Mouse (Mus musculus): Measurements from ENCODE around the gene Dyrk3. TPM values are rescaled to one million over a fixed set of nuclear protein-coding genes. Genes with fewer than 3 reads are reported as not detected.

Dyrk3 gene
- polyA plus RNA-seq, 1 experiment from 2014 or later = 0.80 TPM

- H3K4me3 ChIP-seq (ENCODE audit: low read depth, low read length) = no peak overlapping the region
- no peak for TF ChIP-seq CTCF (IDR thresholded peaks at IDR 0.05; ENCODE audit: low read depth)
- 0 out of 2 replicates have a peak, but pooled peaks cover 4% of the 10 kb centered on the region for H3K4me1 ChIP-seq (replicated peaks; ENCODE audit: control insufficient read depth, insufficient read depth, low read length)
- H3K4me2 ChIP-seq (replicated peaks; ENCODE audit: low read depth) = no peak overlapping the region
- 63% methylated on average over 10 of the region's 10 CpGs for WGBS
- no peaks in the 10 kb centered on the region for H3K9me3 ChIP-seq (ENCODE audit: control insufficient read depth)
- H3K27me3 ChIP-seq (replicated peaks; ENCODE audit: control insufficient read depth, insufficient read depth, low read length) = no peaks in the 10 kb centered on the region
- H3K36me3 ChIP-seq (ENCODE audit: control insufficient read depth, insufficient read depth) = no peaks in the 10 kb centered on the region
- no peak overlapping the region for H3K27ac ChIP-seq (ENCODE audit: low read depth, low read length)
- H3K9ac ChIP-seq (ENCODE audit: low read depth, low read length) = no peak overlapping the region
- no peak for ATAC-seq
Measured at GRCm38 (mm10) chr1:131103776-131104424, 34.2 kb downstream of the Dyrk3 start.

DNA sequence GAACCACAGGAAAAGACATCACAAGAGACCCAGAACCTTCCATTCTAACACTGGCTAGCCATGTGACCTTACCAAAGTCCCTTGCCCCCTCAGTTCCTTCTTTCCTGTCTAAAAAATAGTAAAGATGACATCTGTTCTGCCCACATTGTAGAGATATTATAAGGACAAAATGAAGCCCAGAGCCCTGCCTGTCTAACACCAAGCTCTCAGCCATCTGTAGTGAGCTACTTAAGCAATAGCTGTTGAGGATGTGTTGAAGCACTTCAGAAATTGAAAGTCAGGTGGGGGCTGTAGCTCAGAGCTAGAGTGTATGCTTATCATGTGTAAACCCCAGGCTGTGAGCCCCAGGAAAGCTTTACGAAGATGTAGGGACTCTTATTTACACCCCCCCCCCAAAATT lies 37.3 kb downstream of the Dyrk3 start:
- ATAC-seq = no peak
- 71% methylated on average over 1 of the region's 1 CpGs for WGBS
- no peak overlapping the region for H3K27ac ChIP-seq (ENCODE audit: low read depth, low read length)
- H3K4me2 ChIP-seq (replicated peaks; ENCODE audit: low read depth) = no peak overlapping the region
- H3K27me3 ChIP-seq (replicated peaks; ENCODE audit: control insufficient read depth, insufficient read depth, low read length) = no peaks in the 10 kb centered on the region
- peaks cover 1% of the 10 kb centered on the region; the same call in 1 of the 2 replicates for H3K4me1 ChIP-seq (replicated peaks; ENCODE audit: control insufficient read depth, insufficient read depth, low read length)
- H3K4me3 ChIP-seq (ENCODE audit: low read depth, low read length) = no peak overlapping the region
- TF ChIP-seq CTCF (IDR thresholded peaks at IDR 0.05; ENCODE audit: low read depth) = no peak
- H3K9me3 ChIP-seq (ENCODE audit: control insufficient read depth) = no peaks in the 10 kb centered on the region
- H3K36me3 ChIP-seq (ENCODE audit: control insufficient read depth, insufficient read depth) = no peaks in the 10 kb centered on the region
- no peak overlapping the region for H3K9ac ChIP-seq (ENCODE audit: low read depth, low read length)

- Histone ChIP-seq H3K4me2 (replicated peaks; ENCODE audit: low read depth) (peak within 1 kb of the TSS; percentile 85), H3K9me3 (ENCODE audit: control insufficient read depth) (no peaks in the 10 kb centered on the region), H3K27ac (ENCODE audit: low read depth, low read length) (peak within 1 kb of the TSS; percentile 95), H3K9ac (ENCODE audit: low read depth, low read length) (peak within 1 kb of the TSS; percentile 97), H3K36me3 (ENCODE audit: control insufficient read depth, insufficient read depth) (no peaks in the 10 kb centered on the region), H3K4me3 (ENCODE audit: low read depth, low read length) (peak within 1 kb of the TSS; percentile 96), H3K4me1 (replicated peaks; ENCODE audit: control insufficient read depth, insufficient read depth, low read length) (peaks cover 6% of the 10 kb centered on the region; the same call in 1 of the 2 replicates), H3K27me3 (replicated peaks; ENCODE audit: control insufficient read depth, insufficient read depth, low read length) (no peaks in the 10 kb centered on the region)
- TF ChIP-seq CTCF (IDR thresholded peaks at IDR 0.05; ENCODE audit: low read depth) = no peak
- ATAC-seq = peak; percentile 93
- WGBS = 1% methylated on average over 19 of the region's 32 CpGs
Measured at GRCm38 (mm10) chr1:131097700-131098094, 40.4 kb downstream of the Dyrk3 start, which contains the start of gene Mapkapk2. Gene Mapkapk2, minus strand, starts transcription at chr1:131097826.

DNA sequence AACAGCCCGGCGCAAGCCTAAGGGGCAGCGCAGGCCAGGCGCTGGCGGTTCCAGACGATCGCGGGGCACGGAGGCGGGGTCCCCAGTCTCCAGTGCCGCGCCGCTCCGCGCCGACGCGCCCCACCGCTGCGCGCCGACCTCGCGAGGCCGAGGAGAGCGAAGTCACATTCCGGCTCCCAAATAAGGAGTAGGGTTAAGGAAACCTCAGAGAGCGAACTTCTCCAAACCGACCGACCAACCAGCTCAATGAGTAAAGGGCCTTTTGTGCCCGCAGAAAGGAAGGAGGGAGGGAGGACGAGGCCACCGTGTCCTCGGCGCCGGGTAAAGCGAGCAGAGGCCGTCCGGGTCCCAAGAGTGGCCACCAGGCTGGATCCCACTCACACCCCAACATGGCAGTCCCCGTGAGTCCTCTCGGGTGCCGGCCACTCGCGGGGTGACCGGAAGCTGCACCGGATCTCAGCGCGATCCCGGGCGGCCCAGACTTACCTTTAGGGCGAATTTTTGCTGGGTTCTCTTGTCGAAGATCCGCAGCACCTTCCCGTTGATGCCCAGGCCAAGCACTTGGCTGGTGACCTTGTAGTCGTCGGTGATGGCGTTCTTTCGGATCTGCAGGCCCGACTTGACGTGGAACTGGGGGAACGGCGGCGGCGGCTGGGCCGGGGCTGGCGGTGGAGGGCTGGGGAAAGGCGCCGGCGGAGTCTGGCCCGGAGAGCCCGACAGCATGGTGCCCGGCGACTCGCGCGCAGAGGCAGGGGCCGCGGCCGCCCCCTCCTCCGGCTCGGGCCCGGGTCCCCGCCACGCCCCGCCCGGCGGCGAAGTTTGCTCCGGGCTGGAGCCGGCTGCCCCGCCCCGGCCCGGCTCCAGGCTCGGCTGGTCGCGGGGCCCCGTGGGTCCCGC lies 41.1 kb downstream of the Dyrk3 start:
- no peaks in the 10 kb centered on the region for H3K36me3 ChIP-seq (ENCODE audit: control insufficient read depth, insufficient read depth)
- H3K27ac ChIP-seq (ENCODE audit: low read depth, low read length) = peak overlapping the region; percentile 95
- ATAC-seq = peak; percentile 60
- H3K9me3 ChIP-seq (ENCODE audit: control insufficient read depth) = no peaks in the 10 kb centered on the region
- under 1% methylated on average over 98 of the region's 98 CpGs for WGBS
- H3K27me3 ChIP-seq (replicated peaks; ENCODE audit: control insufficient read depth, insufficient read depth, low read length) = no peaks in the 10 kb centered on the region
- TF ChIP-seq CTCF (IDR thresholded peaks at IDR 0.05; ENCODE audit: low read depth) = no peak
- peak overlapping the region; percentile 96 for H3K4me3 ChIP-seq (ENCODE audit: low read depth, low read length)
- H3K4me1 ChIP-seq (replicated peaks; ENCODE audit: control insufficient read depth, insufficient read depth, low read length) = peaks cover 6% of the 10 kb centered on the region; the same call in 1 of the 2 replicates
- peak overlapping the region; percentile 85 for H3K4me2 ChIP-seq (replicated peaks; ENCODE audit: low read depth)
- peak overlapping the region; percentile 97 for H3K9ac ChIP-seq (ENCODE audit: low read depth, low read length)

- H3K9ac ChIP-seq (ENCODE audit: low read depth, low read length) = peak overlapping the region; percentile 97
Measured at GRCm38 (mm10) chr1:131096132-131096695, 41.9 kb downstream of the Dyrk3 start.

GRCm38 (mm10) chr1:131095574-131095973 lies 42.6 kb downstream of the Dyrk3 start:
- ATAC-seq = no peak
- Histone ChIP-seq H3K4me2 (replicated peaks; ENCODE audit: low read depth) (peak overlapping the region; percentile 85), H3K36me3 (ENCODE audit: control insufficient read depth, insufficient read depth) (no peaks in the 10 kb centered on the region), H3K9me3 (ENCODE audit: control insufficient read depth) (no peaks in the 10 kb centered on the region), H3K9ac (ENCODE audit: low read depth, low read length) (peak overlapping the region; percentile 97; the same call in 1 of the 2 replicates), H3K27ac (ENCODE audit: low read depth, low read length) (0 out of 2 replicates have a peak overlapping the region, but pooled peaks have one; percentile 95), H3K4me3 (ENCODE audit: low read depth, low read length) (peak overlapping the region; percentile 96), H3K27me3 (replicated peaks; ENCODE audit: control insufficient read depth, insufficient read depth, low read length) (no peaks in the 10 kb centered on the region), H3K4me1 (replicated peaks; ENCODE audit: control insufficient read depth, insufficient read depth, low read length) (peaks cover 16% of the 10 kb centered on the region)
- no peak for TF ChIP-seq CTCF (IDR thresholded peaks at IDR 0.05; ENCODE audit: low read depth)
- WGBS = 22% methylated on average over 8 of the region's 8 CpGs

More at GRCm38 (mm10) chr1:131096132-131096695, 41.9 kb downstream of the Dyrk3 start:
- Histone ChIP-seq H3K4me1 (replicated peaks; ENCODE audit: control insufficient read depth, insufficient read depth, low read length) (peaks cover 11% of the 10 kb centered on the region), H3K4me3 (ENCODE audit: low read depth, low read length) (peak overlapping the region; percentile 96), H3K27ac (ENCODE audit: low read depth, low read length) (peak overlapping the region; percentile 95), H3K4me2 (replicated peaks; ENCODE audit: low read depth) (peak overlapping the region; percentile 85), H3K36me3 (ENCODE audit: control insufficient read depth, insufficient read depth) (no peaks in the 10 kb centered on the region), H3K9me3 (ENCODE audit: control insufficient read depth) (no peaks in the 10 kb centered on the region), H3K27me3 (replicated peaks; ENCODE audit: control insufficient read depth, insufficient read depth, low read length) (no peaks in the 10 kb centered on the region)
- WGBS = 6% methylated on average over 9 of the region's 9 CpGs
- ATAC-seq = no peak; the same call in 1 of the 2 replicates
- TF ChIP-seq CTCF (IDR thresholded peaks at IDR 0.05; ENCODE audit: low read depth) = no peak

Data from intestine, postnatal 0 days (tissue).